Mouse (Mus musculus) thymus, adult 2 months (tissue): Measurements from ENCODE around the gene Rdh9.

ENCODE experiments used
- CTCF ChIP-seq: fragments of 200-500 bp; IDR thresholded peaks from 2 replicates; pipeline ENCODE4 v1.5.1; 2012; ENCODE audit warnings: mild to moderate bottlenecking, control low read depth, low read length, moderate library complexity, borderline replicate concordance; ENCODE audit not compliant: control insufficient read depth, poor library complexity, insufficient read depth; ENCODE audit errors: extremely low read depth
- POLR2A ChIP-seq: fragments of 200-500 bp; IDR thresholded peaks from 2 replicates; pipeline ENCODE4 v1.6.1; 2012; ENCODE audit warnings: mild to moderate bottlenecking, low read length, control low read depth, moderate library complexity; ENCODE audit not compliant: control insufficient read depth, poor library complexity, insufficient read depth; ENCODE audit errors: extremely low read depth

DNA sequence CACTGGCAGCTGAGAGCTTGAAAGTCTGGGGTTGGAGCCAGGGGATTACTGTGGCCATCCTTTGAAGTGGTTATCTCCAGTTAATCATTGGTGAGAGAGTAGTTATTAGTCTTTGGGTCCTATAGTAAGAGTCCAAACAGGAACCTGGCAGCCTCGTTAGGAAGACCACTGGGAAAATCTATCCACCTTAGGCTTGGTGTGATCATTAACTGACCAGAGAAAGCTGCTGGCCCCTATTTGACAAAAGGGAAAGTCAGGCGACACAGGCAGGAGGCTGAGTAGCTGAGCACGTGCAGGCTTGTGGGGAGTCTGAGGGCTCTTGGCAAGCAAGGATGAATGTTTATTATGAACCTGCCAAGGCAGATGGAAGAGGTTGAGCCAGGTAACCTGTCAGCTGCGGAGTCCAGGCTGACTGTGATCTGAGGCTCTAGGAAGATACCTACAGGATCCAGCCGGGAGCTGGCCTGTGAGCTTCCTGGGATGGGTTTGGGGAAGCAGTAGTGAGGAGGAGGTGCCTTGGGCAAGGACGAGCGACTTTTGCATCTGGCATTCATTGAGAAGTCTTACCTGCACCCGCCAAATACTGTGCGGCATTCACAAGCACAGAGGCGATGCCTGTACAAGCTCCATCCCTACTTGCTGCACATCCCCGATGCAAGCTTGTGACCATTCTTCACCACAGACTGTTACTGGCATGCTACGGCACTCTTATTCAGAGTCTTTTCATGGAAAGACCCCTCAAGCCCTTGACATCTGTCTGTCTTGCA, 12.1 kb upstream of the Rdh9 start:
- TF ChIP-seq CTCF (no peak), POLR2A (no peak)
